Mouse (Mus musculus) liver, embryonic 14.5 days (tissue): ENCODE data around the gene Txnrd3.

ENCODE experiments used
- CTCF ChIP-seq: IDR thresholded peaks from 2 replicates; pipeline ENCODE4 v1.5.1; 2016; ENCODE audit warnings: antibody characterized with exemption, low read depth, control low read depth
- EP300 ChIP-seq: IDR thresholded peaks from 2 replicates; pipeline ENCODE4 v1.6.1; 2016; ENCODE audit warnings: antibody characterized with exemption, low read depth

GRCm38 (mm10) chr6:89655011-89655410 lies 11.2 kb downstream of the Txnrd3 start:
- no peak for TF ChIP-seq CTCF
- no peak for TF ChIP-seq EP300
